Mouse (Mus musculus): ENCODE results near the gene Gtsf1l. TPM values are rescaled to one million over a fixed set of nuclear protein-coding genes. Genes with fewer than 3 reads are reported as not detected.
A peak's percentile ranks its signal among the peaks of the same experiment; 100 is the strongest.
"Not testable (repeated sequence)": the region's sequence is repeated elsewhere in the genome, so short reads cannot be mapped to it uniquely, and the experiment has no call there.

The Gtsf1l gene
- total RNA-seq, 2 experiments from 2014 or later: not detected

- DNase-seq: no peak
These were observed 1.1 kb downstream of the Gtsf1l start for GRCm38 (mm10) chr2:163086561-163086960.

- no peak for DNase-seq
These were observed 2.6 kb downstream of the Gtsf1l start for GRCm38 (mm10) chr2:163085047-163085446.

DNA sequence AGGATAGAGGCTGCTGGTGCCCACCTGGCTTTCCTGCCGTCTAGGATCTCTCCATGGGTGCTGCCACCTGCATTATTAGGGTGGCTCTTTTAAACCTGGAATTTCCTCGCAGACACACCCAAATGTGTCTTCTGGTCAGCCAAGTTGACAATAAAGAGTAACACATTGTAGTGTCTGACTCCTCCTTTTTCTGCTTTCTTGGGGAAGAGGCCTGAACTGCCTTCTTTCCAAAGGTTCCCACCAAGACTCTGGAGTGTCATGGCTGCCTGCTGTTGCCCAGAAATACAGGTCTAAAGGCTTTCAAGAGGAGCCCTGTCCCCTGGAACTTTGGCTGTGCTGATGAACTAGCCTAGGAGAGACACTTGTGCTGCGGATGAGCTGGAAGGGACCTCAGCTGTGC, 3.1 kb downstream of the Gtsf1l start:
- no peak for DNase-seq

GRCm38 (mm10) chr2:163082591-163082990, 5.1 kb downstream of the Gtsf1l start:
- DNase-seq: no peak

DNA sequence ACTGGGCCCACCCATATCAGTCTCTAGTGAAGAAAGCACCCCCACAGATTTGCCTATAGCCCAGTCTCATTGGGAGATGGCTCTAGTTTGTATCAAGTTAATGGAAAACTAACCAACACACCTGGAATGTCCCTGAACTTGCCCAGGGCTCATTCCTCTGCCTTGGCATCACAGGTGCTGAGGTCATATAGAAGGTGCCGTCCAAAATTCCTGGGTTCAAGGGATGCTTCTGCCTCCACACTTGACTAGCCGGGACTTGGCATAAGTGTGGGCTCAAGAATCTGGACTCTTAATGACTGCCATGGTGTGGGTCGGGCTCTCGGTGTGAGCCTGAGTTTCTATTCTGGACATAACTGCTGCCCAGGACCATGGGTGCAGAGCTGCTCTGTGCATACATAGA, 8.6 kb downstream of the Gtsf1l start:
- no peak for DNase-seq

DNA sequence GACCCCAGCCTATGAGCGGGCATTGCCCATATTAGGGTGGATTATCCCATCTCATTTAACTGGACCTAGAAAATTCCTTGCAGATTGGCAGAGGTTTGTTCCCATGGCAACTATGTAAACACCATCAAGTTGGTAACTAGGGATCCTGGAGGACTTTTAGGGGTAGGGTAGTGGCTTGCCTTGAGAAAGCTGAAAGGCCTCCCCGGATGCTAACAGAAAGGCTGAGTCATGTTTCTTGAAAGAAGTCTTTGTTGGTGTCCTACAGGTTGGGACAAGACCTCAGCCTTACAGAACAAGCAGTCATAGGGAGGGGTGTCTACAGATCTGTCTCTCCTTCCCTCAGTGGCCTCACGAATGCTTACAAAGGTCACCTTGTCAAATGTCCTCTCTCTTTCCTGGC, 12.4 kb downstream of the Gtsf1l start:
- DNase-seq: no peak

DNA sequence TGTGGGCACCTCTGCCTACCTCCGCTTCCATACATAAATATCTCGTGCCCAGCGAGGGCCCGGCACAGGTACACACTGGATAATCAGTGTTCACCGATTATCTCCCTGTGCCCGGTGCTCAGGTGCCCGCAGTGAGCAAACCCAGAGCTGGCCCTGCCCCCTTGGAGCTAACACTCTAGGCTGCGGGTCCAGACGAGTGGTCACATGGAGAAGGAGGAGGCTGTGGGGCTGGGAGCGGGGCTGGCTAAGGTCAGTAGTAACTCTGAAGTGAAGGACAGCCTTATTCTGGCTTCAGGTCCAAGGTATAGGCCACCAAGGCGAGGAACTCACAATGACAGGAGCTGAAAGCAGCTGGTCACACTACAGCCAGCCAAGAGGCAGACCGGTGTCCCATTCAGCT, 12.8 kb downstream of the Gtsf1l start:
- no peak for DNase-seq

DNA sequence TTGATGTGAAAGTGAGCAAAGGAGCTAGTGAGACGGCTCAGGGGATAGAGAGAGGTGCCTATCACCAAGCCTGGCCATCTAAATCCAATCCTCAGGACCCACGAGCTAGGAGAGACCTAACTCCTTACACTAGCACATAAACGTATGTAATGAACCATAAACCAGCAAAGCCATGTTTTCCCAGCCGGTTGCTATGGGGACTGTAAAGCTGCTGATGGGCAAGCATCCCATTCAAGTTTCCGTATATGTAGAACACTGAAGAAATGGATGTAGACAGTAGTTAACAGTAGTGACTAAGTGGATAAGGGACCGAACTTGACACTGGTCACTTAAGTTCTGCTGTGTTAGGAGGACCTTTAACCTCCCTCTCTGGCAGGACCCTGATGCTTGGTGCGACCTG, 13.6 kb downstream of the Gtsf1l start:
- no peak for DNase-seq

DNA sequence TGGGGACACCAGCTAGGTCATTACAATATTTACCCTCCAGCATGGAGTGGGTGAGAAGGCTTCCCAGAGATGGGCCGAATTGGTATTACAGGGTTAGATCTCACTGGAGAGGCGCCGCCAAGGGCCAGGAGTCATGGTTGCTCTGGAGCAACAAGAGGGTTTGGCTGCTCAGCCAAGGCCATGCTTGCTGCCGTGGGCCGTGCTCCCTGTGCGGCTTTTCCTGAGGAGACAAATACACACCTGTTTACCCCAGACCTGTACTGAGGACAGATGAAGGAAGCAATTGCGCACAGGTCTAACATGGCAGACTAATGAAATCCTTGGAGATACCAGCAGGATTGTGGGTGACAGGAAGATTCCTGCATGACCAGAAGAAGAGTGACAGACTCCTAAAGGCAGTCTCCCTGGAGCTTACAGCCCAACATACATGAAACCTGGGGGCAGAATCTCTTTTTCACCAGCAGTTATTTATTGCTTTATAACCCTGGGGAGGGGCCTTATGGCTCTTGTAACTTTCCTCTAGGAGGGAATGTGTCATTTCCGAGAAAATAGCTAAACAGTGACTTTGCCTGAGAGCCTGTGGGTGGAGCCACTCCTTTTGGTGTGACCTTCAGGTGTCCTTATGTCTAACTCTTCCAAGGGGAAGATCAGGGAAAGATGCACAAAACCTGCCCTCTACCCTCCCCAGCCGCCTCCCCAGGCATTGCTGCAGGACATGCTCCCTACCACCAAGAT, 14.5 kb downstream of the Gtsf1l start:
- no peak for DNase-seq

- no peak for DNase-seq
These were observed 16.1 kb downstream of the Gtsf1l start for GRCm38 (mm10) chr2:163071590-163071989.

GRCm38 (mm10) chr2:163070213-163070612, 17.4 kb downstream of the Gtsf1l start:
- DNase-seq: no peak

DNA sequence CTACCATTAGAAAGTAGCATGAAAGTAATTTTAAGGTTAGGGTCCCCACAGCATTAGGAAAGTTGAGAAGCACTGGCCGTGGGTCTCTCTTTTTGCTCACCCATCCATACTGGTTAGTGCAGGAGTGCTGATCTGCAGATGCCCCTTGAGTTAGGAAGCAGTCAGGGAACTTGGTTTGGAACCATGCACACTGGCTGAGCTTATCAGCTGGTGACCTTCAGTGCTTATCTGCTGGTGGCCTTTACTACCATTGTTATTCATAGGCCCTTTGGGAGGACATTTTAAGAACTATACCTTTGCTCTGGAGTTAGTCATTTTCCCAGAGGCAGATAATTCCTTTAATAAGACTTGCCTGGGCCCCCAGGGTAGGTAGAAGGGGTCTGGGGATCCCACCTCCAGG, 20.4 kb downstream of the Gtsf1l start:
- no peak for DNase-seq

DNA sequence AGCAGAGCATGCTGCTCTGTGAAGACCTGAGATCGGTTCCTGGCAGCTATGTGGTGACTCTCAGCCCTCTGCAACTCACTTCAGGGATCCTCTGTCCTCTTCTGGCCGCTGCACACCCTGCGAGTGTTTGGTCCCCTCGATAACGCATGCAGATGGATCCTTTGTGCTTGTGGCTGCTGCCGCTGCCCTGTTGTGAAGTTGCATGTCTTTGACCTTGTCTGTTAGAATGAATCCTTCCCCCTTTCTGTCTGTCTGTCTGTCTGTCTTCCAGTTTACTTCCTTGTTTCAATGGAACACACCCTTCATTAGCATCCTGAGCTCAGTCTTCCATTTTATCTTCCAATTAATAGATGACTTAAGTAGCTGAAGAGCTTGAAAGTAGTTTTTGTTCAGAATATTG, 21.3 kb downstream of the Gtsf1l start:
- DNase-seq: no peak

DNA sequence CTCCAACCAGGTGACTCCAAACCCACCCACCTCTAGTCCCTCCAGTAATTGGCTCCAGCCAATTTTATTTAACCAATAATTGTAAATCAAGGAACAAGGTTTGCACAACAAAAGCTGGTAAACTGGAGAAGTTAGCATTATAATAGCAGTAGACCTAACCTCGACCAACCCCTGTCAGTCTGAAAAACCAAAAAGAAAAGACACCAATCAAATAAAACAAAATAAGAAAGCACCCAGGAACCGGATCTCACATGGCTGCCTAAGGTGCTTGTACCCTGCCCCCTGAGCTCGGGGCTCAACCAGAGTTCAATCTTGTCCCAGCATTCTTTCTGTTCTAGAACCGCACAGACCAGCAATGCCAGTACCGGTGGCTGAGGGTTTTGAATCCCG, 25.5 kb downstream of the Gtsf1l start:
- no peak for DNase-seq

- DNase-seq: no peak
These were observed 26.2 kb downstream of the Gtsf1l start for GRCm38 (mm10) chr2:163061203-163062118.

DNA sequence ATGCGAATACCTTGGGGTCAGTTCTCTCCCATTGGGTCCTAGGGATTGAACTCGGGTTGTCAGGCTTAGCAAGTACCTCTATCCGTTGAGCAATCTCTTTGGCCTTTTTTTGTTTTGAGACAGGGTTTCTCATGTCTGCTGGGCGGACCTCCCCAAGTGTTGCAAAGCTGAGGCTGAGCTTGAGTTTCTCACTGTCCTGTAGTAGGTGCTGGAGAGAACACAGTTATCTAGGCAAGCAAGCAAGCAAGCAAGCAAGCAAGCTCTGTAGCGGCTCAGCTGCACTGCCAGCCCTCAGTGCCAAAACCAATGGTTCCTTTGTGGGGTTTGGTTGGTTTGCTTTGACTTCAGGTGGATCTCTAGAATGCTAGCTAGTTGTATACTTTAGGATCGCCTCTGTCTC, 27.0 kb downstream of the Gtsf1l start:
- no peak for DNase-seq

GRCm38 (mm10) chr2:163058981-163059380, 28.7 kb downstream of the Gtsf1l start:
- DNase-seq: not testable (repeated sequence)

GRCm38 (mm10) chr2:163056584-163056983, 31.1 kb downstream of the Gtsf1l start:
- no peak for DNase-seq

DNA sequence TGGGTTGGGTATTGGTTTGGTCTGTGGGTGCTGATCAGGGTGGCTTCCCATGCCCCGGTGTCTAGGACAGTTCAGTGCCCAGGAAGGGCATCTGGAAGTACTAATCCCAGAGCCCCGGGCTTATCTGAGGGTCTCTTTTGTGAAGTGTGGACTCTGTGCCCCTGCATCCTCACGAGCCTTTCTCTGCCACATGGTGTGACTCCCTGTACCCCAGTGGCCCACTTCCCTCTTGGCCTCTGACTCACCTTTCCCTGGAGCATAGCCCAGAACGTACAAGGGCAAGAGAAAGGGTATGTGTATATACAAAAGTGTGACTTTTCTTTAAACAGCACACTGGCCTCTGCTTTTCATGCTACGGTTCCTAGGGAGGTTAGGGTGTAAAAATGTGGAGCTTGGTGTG, 31.9 kb downstream of the Gtsf1l start:
- DNase-seq: no peak

GRCm38 (mm10) chr2:163054891-163055494, 32.7 kb downstream of the Gtsf1l start:
- peak; percentile 13 for DNase-seq

DNA sequence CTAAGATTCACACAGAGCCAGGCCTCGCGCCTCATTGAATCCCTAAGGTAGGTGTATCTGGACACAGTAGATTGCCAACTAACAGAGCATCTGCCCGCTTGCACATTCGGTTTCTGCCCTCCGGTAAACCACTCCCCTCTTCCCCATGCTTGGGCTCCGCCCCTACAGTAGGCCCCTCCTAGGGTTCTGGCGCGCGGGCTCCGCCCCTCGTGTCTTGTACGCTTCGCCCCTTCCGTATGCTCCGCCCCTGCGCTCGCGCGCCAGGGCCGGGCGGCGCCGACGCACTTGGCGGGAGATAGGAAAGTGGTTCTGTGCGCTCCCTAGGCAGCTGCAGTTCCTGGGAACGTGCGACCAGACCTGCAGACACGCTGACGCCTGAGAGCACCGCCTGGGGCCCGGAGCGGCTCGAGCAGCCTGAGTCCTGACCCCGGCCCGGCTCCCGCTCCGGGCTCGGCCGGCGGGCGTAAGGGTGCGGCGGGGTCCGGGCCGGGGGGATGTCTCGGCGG, 33.3 kb downstream of the Gtsf1l start, which contains the start of gene Mybl2:
Gene Mybl2, plus strand, starts transcription at position 353 of the 506 bp plus-strand sequence.
- peak; percentile 90 for DNase-seq

DNA sequence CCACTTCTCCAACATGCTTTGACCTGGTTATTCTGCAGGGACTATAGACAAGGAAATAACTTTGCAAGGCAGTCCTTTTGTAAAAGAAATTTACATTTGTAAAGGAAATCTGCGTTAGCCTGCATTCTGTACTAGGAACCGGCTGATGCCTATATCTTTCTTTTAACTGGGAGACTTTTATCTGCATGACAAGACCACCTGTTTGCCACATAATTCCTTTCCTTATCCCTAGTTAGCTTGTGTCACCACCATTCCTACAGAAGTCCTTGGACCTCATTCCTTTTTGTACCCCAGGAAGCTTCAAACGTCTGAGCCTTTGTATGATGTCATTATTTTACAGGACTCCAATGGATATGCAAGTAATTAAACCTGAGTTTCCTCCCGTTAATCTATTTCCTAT, 34.8 kb downstream of the Gtsf1l start:
- no peak for DNase-seq

DNA sequence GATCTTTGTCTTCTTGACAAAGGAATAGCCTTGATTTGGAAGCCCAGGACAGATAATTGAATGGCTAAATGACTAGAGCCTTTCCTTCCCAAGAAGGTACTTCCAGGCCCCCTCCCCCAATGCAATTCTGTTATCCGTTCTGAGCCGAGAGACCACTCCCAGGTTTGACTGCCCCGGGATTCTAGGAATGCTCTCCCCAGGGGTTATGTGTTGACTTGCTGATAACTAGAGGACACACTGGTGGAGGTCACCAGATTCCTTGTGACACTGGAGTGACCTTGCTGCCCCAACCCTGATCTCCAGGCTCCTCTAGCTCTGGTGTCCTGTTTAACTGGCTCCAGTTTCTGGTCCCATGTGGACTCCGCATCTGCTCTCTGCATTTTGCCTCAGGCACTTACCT, 35.6 kb downstream of the Gtsf1l start:
- no peak for DNase-seq

Data from gastrocnemius, postnatal 10 days (tissue).